Mouse (Mus musculus) gastrocnemius, adult 18-20 months (tissue): ENCODE measurements at regions not wholly inside any gene's neighbourhood (a gene's known extent, or its start where the extent isn't known, plus 50 kb on each side); places are given as distances from the start of the nearest gene placed in this dataset.

Experiments used
- DNase-seq: peaks from one replicate; pipeline ENCODE4 v3.0.0; 2021; ENCODE audit warnings: low spot score

DNA sequence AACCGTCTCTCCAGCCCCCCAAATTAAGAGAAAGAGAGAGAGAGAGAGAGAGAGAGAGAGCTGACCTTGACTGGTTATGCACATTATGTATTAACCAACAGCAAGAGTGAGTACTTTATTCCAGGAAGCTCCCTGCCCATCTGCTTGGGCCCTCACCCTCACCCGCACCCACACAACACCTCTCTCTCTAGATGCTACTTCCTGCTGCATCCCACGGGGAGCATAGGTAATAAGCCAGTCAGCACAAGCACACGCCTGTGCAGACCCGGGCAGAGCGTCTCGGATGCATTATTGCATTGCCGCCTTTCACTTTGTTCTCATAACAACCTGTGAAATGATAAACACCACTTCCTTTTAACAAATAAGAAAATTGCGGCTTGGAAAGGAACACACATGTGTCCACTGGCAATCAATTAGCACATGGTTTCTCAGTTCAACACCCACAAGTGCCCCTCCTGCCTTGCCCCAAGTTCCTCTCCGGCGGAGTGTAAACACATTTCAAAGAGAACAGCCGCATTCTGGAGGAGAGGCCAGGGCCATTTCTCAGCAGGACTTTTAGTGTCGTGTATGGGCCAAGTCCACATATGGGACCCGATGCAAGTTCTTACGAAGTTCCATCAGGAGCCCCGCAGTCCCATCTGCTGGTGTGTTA is 211.7 kb downstream of the Setd4 start:
- DNase-seq = no peak

GRCm38 (mm10) chr16:93387578-93388116 is 216.2 kb downstream of the Setd4 start:
- DNase-seq = no peak

GRCm38 (mm10) chr16:93384039-93384537 is 219.8 kb downstream of the Setd4 start:
- no peak for DNase-seq

GRCm38 (mm10) chr16:93382945-93383344 is 220.9 kb downstream of the Setd4 start:
- DNase-seq = no peak

DNA sequence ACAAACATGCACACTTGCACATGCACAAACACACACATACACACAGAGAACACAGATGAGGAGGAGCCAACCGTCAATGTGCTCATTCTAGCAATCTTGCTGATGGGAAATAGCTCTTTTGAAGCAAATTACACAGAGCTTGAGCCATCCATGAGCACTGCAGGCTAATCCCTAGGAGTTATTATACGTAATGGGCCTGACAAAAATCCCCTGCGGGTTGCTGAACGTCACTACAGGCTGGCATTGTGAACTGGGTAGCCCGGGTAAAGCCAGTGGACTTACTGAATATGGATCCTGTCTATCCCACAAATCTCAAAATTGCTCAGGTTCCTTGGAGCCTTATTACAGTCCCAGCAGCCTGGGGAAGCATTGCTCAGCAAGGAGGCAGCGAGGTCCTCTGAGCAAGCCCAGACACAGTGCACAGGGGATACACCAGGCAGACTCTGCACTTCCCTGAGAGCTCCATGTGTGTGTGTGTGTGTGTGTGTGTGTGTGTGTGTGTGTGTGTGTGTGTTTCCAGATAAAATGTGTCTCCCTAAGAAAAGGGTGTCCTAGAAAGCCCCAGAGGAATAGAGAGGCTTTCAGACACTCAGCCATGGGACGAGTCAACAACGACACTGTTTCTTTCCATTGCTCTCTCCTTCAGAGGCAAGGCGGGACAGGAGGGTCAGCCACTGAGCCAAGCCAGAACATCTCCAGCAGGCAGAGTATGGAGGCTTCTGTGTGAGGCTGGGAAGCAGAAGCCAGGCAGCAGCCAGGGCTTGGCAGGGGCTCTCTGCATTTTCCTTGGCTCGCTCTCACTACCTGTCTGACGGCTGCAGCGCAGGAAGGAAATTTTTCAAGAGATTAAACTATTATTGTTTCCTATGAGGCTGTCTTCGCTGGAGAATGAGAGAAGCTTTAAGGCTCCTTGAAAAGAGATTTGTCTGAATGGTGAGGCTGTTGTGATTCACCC is 222.9 kb downstream of the Setd4 start:
- DNase-seq = no peak

DNA sequence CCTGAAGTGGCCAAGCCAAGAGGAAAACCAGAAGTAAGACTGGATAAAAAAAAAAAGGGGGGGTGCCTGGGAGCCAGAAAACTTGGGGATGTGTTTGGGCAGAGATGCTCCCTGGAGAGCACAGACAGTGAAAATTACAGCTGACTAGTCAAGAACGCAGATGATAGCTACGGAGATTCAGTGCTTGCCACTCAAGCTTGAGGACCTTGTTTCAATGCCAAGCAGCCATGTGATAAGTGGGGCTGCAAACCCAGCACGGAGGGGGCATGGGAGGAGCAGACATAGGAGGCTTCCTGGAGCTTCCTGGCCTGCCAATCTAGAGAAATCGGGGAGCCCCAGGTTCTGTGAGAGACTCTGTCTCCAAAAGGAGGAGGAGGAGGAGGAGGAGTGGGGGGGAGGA is 223.7 kb downstream of the Setd4 start:
- DNase-seq = no peak

DNA sequence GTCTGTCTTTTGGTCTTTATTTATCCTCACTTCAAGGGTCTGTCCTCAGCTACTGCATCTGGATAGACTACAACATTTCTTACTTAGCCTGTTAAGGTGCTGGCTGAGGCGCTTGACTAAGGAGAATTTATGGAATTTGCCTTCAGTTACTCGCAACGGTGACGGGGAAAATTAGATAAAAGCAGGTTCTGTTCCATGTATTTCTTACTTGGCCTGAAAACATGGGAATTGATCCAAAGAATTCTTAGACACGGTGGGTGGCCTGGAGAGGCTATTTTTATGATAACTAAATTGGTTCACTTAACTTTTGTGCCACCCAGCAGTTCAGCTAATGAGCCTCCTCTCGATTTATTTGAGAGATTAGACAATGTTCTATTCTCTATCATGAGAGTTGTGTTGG is 224.3 kb downstream of the Setd4 start:
- no peak for DNase-seq

GRCm38 (mm10) chr16:93374669-93375068 is 229.2 kb downstream of the Setd4 start:
- DNase-seq = no peak

DNA sequence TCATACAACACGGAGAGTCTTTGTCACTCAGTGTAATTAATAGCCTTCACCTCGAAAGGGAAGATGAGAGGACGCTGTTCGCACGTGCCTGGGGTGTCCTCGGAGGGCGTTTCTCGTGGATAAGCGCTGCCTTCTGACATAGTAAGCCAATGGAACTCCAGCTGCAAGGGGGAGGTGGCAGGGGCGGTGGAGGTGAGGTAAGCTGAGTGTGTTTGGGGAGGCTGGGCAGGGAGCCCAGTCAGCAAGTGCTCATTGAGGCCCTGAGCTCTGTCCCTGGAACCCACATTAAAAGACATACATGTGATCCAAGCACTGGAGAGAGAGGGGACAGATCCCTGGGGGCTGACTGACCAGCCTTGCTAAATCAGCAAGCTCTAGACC is 234.1 kb downstream of the Setd4 start:
- no peak for DNase-seq

DNA sequence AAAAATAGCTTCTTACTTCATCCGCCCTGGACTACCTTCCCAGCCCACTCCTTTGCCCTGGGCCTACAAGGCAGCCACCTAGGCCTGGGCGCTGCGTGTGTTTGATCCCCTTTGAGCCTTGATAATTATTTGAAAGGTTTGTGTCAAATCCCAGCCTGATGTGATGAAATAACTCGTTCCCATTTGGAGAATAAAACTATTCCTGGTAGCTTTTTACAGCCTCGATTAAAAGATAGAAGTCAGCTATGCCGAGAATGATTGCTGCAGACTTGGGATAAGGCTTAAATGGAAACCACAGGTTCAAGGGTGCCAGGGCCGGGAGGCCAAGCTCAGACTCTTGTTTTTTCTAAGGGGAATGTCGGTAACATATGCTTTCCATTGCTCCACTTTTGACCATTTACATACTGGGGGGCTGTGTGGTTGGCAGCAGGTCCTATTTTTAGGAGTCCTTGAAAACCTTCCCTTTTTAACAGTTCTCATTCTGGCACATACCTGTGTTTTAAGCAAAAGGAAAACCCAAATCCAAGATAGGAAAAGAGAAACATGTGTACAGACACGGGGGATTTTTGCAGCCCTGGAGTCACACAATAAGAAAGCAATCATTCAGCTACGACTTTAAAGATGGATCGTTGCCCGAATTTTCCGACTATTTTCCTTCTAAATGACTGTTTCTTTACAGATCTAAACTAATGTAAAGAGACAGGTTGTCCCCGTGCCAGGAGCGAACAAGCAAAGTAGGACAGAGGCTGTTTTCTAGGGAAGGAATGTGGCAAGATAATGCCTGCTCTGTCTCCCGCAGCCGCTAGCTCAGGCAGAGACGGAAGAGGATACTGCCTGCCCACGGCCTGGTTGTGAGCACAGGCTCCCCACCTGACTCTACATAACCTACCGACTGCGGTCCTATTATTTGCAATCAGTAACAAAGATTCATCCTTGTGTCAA is 234.8 kb downstream of the Setd4 start:
- DNase-seq = no peak

DNA sequence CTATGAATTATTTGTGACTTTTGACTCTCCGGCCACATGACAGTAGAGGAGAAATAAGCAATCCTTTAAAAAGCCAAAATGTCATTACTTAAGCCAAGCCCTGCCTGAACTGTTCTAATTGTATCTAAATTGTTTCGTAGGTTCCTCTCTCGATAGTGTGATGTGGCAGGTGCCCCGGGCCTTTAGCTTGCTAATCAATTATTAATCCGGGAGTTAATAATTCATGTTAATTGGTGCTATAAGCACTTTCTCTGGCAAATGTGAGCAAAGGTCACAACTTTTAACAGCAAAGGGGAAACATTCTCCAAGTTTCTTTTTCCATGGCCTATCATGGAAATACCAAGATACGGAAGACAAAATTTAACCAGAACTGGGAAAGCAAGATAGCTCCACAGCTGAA is 235.9 kb downstream of the Setd4 start:
- no peak for DNase-seq

DNA sequence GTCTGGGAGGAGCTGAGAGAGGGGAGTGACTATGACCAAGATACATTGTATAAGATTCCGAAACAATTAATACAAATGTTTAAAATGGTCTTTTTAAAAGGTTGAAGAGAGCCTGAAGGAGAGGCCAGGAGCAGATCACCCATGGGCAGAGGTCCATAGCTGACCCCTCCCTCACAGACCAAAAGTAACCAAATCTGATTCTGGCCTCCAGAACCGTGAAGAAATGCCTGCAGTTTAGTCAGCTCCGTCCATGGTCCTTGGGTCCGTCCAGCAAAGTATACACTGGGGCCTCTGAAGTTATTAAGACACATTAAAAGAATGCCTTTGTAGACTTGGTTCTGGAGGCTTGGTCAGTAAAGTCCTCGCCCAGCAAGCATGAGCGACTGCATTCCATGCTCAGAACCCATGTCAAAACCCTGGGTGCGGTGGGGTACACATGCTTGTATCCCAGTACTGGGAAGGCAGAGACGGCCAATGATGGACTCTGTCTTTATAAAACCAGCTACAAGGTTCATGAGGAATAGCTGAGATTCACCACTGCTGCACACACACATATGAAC is 236.5 kb downstream of the Setd4 start:
- DNase-seq = no peak

DNA sequence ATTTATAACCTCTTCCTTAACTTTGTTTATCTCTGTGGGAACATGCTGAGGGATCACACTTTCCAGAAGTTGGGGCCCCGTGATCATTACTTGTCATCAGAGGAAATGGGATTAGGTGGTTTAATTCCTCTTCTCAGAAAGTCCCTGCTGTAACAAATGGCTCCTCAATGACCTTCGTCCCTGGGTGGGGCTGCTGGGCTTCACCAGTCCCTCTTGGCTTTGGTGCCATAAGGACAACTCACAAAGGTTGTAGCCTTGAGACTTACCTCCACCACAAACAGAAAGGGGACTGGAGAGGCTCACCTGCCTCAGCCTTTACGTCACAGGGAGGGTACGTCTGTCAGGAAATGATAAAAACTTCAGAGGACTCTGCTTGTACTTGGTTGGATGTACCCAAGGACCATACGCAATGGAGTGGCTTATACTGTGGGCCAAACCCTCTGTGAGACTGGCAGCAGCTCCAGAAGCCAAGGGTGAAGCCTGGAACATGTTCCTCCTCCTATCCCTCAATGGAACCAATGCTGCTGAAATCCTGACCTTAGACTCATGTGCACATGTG is 237.4 kb downstream of the Setd4 start:
- no peak for DNase-seq

DNA sequence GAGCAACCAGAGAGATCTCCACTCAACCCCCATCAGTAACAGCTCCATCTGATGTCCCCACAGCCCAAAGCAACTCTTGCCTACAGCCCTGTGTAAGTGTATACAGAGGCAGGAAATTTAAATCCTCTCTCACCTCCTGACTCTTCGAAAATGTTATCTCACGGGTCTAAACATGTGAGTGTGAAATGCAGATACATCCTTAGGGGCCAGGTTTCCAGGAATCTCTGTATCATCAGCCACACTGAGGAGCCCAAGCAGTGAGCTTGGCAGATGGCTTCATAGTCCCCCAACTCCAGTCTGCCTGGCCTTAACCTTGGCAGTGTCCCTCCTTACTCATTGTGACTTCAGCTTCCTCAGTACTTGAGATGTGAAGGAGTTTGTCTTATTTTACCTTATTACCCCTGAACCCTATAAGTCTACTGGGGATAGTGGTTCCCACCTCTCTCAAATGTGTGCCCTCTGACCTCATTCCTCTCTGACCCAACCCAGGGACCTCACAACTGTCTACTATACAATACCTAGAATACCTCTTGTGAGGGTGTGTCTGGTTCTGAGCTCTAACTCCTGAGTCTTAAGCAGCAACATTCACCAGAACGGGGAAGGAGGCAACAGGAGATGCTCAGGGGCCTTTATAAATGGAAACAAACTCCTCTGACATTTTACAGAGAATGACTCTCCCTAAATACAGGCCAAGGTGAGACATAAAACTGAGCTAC is 238.5 kb downstream of the Setd4 start:
- no peak for DNase-seq

DNA sequence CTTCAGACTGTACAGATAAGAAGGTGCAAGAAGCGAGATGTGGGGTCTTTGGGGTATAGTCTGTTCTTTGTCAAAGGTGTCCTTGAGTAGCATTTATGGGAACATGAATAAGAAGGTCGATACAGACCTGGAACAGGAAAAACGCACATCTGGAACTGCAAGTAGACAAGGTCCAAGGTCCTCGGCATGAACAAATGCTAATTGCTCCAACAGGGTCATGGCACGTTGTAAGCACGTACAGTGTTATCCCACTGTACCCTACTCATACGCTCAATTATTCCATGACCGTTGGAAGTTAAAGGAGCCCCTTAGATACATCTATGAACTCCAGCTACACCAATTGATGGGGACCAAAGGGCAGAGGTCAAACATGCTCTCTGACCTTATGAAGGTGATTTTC is 244.1 kb downstream of the Setd4 start:
- DNase-seq = no peak

DNA sequence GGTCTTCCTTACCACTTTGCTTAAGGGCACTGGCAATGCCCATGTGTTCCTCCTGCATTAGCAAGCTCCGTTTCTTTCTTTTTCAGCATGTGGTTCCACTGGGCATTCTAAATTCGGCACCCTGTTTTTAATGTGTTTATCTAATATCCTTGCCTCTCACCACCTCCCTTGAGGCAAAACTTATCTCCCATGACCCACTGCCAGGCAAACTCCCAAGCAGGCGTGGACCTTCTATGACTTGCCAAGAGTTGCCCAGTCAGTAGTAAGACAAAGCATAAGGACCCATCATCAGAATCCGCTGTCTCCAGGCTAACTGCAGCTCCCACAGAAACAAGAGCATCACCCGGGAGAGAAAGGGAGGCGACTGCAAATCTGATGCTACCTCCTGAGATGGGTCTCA is 245.2 kb downstream of the Setd4 start:
- no peak for DNase-seq

DNA sequence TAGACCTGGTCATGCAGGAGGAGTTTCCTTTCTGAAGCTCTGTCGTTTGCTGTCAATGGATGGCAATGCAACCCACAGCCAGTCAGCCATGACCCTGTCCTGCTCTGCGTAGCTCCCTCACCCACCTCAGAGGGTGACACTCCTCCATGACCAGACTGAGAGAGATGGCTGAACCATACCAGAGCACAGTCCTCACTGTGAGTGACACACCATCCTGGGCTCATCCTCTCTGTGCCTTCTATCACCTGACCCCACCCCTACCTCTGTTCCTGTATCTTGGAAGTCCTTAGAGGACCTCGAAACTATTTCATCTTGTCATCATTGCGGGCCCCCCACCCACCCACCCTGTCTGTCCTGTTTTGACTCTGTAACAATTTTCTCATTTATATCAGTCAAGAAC is 245.7 kb downstream of the Setd4 start:
- no peak for DNase-seq

DNA sequence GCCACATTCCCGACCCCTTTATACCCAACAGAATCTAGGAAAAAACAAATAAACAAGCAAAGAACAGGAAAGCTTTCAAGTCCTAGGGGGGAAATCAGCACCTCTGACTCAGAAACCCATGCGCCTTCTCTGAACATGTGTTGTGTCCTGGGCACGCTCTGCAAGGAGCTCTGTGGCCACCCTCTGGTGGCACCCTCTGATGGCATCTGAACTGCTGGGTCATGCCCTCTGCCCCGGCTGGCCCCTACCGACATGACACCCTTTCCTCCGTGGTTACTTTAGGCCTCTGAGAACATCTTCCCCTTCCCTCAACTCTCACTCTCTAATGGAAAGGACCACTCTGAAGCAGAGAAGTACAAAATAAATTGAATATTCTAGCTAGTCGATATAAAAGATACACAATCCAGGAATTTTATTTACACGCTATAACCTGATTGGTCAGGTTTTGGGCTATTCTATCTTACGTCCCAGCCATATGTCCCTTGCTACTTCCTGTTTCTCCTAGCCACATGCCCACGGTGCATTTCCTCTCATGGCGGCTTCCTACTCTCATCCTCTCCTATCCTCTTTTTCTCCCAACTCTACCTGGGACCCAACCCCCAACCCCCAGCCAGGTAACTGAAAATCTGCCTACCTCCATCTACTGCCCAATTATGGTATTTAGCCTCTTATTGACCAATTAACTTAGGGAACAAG is 248.5 kb downstream of the Setd4 start:
- DNase-seq = no peak

- no peak for DNase-seq
Observed at GRCm38 (mm10) chr16:93353971-93354370, 249.9 kb downstream of the Setd4 start.
